Mouse (Mus musculus): ENCODE measurements around the gene Ccr6. TPM values are rescaled to one million over a fixed set of nuclear protein-coding genes. Genes with fewer than 3 reads are reported as not detected.
A peak's percentile ranks its signal among the peaks of the same experiment; 100 is the strongest.

The Ccr6 gene
- total RNA-seq (2021): not detected
- long read RNA-seq, experiment 1: 0 reads
- long read RNA-seq, experiment 2, partial matches to known transcripts: 0 of 3 reads
- long read RNA-seq, experiment 2, other reads (novel, unspliced or antisense): 3 of 3 reads

DNA sequence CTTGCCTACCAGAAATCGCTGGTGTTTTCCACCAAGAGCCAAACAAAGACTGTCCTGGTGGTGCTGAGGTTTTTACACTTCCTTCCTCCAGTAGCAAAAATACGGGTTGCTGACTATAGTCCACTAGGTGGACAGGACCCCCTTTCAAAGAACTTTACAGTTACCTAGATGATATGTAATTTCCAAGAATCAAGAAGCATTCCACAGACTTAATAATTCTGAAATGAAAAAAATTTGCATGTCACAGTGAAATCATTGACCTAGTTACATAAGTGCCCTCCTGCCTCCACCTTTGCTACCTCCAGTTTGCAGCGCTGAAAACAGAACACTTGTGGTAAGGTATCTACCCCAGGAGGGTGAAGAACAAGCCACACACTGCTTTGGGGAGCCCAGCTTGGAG, at the start of gene Ccr6:
Gene Ccr6, plus strand, starts transcription at position 301 of the 400 bp plus-strand sequence.
- DNase-seq: no peak

- no peak for DNase-seq
Observed at GRCm38 (mm10) chr17:8193678-8194077, 42.2 kb upstream of the Ccr6 start.

DNA sequence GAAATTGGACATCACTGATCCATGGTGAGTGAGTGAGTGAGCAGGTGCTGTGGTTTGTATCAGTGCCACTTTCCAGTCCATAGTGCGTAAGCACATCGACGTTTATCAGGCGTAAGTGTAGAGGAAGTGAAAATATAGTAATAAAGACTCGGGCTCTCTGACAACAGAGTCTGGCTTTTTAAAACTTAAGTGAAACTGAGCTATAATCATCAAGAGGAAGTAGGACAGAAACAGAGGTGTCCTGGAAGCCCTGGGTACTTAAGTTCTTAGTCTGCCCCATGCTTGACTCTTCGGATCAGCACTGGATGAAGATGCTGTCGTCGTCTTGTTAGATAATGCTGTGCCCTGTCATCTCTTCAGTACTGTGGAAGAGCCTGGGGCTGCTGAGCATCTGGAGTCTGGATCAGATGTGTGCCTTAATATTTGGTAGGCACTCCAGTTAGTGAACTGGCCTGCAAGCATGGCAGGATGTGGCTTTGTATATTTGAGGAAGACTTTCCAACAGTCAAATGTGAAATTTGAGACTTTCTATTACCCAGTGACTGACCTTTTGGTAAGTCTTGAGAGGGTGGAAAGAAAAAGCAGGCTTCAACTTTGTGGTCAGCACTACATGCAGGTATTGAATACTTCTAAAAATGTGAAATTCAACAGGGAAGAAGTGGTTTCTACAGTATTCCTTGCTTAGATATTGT, 40.0 kb upstream of the Ccr6 start:
- DNase-seq: no peak

- DNase-seq: no peak
Observed at GRCm38 (mm10) chr17:8197652-8198051, 38.2 kb upstream of the Ccr6 start.

DNA sequence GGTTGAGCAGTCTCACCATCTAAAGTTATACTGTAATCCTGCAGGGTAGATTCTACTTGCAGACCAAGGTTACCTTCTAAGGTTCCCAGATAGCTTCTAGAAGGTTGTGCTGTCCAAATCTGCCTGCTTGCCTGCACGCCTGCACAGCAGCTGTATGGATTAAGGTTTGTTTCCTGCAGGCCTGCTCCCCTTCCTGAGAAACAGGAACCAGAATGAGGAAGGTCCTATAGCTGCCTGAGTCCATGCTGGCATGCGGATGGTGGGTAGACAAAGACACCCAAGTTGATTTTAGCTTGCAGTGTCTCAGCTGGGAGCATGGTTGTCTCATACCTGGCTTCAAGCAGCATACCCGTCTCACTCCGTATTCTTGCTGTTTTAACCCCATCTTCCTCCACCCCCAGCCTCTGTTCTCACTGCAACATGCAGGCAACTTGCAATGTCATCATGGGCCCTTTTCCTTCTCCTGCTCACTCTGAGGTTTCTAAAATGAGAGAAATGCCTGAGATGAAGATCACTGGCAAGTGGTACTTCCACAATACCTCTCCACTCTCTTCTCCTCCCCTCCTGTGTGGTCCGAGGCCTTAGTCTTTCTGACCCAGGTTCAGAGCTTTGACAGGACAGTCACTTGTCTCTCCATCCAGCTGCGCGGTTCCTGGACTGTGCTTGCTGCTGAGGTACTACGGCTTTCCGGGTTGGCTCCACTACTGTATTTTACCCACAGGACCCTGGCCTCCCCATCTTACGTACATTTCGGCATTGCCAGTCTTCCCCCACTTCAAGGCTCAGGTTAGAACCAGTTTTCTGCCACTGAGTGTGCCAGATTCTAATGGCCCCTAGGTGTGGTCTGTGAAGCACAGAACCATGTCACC, 36.5 kb upstream of the Ccr6 start:
- DNase-seq: no peak

GRCm38 (mm10) chr17:8199936-8200330, 35.9 kb upstream of the Ccr6 start:
- DNase-seq: no peak

DNA sequence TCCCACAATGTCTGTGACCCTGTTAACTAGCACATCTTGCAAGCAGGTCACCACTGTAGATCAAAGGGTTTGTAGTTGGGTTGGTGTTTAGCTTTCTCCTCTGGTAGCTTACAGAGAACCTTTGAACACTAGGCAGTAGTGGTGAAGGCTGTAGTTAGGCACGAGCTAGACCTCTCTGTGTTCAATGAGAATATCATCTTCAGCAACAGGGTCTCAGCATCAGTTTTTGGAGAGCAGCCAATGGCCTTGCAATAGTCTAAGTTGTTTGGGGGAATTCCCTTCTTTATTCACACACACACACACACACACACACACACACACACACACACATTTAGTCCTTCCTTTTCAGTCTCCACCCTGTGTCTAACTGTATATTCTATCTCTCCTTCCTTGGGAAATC, 32.4 kb upstream of the Ccr6 start:
- no peak for DNase-seq

DNA sequence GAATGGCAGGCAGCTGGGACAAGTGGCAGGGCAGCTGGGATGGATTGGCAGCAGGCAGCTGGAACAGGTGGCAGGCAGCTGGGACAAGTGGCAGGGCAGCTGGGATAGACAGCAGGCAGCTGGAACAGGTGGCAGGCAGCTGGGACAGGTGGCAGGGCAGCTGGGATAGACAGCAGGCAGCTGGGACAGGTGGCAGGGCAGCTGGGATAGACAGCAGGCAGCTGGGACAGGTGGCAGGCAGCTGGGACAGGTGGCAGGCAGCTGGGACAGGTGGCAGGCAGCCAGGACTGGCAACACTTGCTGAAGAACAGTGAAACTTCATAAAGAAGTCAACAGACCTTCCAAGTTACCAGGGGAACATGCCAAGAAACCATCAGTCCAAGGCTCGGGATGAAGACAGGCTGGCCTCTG, 30.6 kb upstream of the Ccr6 start:
- peak; percentile 5 for DNase-seq

- no peak for DNase-seq
Observed at GRCm38 (mm10) chr17:8206691-8207090, 29.2 kb upstream of the Ccr6 start.

DNA sequence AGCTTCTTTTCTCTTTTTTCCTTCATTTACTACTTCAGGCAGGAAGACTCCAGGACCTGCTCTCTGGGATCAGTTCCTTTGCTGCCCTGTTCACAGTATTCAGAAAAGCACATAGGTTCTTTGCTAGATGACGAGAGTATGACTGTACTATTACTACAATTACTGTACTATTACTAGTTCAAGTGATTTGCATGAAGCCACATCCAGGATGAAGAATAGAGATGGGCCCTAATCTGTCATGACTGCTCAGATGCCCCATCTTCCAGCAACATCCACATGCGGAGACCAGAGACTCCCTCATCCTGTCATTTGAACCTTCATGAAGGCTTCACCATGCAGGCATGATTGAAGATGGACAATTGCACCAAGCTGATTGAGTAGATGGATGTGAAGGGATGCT, 26.1 kb upstream of the Ccr6 start:
- no peak for DNase-seq

DNA sequence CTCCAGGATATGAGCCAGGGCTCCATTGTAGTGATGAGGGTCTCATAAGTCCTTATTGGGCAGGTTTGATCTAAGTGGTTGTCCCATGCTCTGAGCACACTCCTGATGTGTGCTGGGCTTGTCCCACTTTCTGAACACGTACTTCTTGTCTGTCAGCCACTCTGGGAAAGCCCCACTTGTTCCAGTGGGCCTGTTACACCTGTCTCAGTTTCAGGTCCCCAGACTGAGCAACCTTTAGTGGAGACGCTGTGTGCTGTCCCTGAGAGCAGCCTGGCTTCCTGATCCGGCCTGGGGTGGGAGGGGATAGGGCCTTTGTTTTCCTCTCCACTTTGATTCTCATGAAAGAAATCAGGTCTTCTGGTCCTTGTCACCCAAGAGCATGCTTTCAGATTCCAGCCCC, 25.7 kb upstream of the Ccr6 start:
- DNase-seq: no peak

GRCm38 (mm10) chr17:8210675-8211074, 25.2 kb upstream of the Ccr6 start:
- no peak for DNase-seq

DNA sequence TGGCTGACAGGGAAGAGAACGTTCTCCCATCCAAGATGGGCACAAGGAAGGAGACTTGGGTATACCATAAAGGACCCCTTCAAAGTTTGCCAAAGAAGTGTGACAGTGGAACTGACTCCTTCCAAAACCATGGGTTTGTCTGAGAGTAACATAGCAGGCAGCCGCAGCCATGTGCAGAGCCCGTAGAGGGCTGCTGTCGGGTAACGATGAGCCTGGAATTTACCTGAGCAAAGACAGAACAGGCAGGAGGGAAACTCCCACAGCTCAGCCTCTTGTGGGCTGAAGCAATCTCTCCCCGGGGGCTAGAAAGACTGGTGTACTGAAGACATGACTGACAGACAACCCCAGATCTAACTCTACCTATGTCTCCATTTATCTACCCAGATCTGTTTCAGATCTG, 24.4 kb upstream of the Ccr6 start:
- no peak for DNase-seq

- DNase-seq: no peak
Observed at GRCm38 (mm10) chr17:8214369-8214768, 21.5 kb upstream of the Ccr6 start.

DNA sequence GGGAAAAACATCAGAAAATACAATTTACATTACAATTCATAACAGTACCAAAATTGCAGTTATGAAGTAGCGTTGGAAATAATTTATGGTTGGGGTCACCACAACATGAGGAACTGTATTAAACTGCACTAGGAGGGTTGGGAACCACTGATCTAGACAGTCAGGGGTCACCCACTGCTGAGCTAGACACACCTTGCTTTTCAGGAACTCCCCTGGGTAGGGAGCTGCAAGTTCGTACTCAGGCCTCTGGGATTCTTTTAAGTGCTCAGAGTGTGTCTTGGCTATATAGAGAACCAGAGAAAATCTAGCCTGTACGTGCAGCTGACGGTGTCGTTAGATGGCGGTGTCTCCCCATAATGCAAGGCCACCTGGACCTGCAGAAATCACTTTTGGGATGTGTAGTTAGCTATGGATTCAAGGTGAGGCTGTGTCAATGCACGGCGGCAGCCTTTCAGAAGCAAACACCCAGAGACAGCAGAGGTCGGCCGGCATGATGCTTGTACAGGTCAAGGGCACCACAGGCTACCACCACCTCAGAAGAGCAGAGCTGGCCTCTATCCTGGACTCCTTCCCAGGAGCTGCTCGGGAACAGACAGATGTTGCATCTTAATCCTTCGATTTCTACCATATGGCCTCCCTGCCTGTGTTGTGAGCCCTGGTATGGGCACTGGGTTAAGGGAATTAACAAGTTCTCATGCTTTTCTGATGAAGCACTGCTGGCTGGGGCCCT, 20.7 kb upstream of the Ccr6 start:
- no peak for DNase-seq

DNA sequence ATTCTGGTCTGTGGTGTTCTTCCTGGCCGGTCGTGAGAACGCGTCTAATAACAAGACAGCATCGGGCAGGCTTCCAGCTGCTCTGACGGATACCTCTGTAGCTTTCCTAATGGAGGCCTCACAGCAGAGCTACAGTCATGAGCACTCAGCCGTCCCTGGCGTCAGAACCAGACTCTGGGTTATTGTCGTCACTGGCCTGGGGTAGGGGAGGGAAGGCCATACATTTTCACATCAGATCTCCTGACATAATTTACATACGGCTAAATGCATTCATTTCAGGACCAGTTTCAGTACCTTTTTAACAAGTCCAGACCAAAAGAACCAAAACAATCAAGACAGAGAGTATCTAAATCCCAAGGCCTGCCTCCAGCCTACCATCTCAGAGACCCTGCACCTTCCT, 12.6 kb upstream of the Ccr6 start:
- DNase-seq: no peak

DNA sequence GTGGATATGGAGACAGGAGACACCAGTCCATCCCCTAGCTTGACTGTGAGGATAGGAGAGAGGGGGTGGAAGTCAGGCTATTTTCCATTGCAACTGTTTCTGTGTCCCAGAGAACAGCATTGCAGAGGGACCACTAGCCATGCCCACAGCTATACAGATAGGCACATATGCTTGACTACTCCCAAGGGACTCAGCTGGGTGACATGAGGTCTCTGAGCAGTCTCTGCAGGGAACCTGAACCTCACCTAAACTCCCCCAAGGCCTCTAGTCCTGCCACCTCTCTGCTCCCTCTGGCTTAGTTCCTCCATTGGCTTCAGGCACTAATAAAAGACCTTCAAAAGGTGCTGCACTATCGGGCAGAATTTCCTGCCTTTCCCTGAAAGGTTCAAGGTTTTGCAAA, 11.8 kb upstream of the Ccr6 start:
- no peak for DNase-seq

DNA sequence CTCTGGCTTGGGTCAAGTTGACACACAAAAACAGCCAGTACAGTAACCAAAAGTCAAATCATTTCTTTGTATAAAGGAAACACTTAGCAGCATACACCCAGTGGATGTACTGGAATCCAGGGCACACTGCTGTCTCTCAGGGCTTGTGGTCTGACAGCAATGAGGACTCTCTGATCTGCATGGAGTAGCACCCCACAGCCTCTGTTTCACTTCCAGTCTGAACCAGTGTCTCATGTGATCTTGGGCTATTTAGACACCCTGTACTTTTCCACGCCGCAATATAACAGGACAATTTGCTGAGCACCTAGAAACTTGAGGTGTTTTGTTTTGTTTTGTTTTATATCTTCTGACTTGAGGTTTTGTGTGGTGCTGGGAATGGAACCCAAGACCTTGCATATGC, 10.7 kb upstream of the Ccr6 start:
- no peak for DNase-seq

GRCm38 (mm10) chr17:8225746-8226145, 10.1 kb upstream of the Ccr6 start:
- DNase-seq: no peak

- no peak for DNase-seq
Observed at GRCm38 (mm10) chr17:8228622-8229021, 7.2 kb upstream of the Ccr6 start.

GRCm38 (mm10) chr17:8229607-8230006, 6.2 kb upstream of the Ccr6 start:
- DNase-seq: no peak

DNA sequence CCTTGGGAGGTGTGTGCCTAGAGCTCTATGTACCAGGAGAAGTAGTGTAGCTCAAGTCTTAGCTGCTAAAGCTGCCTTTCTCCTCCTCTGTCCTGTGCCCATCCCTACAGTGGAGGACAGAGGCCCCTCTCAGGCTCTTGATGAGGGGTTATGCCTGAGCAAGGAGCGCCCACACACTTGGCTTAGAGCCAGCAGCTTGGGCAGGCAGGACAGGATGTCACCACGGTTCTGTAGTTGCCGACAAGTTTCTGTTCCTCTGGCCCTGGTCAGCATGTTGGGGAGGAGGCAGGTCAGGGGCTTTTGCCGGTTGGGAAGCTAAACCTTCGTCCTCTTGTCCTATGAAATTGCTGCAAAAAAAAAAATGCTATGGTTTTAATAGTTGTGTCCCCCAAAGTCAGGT, 3.8 kb upstream of the Ccr6 start:
- no peak for DNase-seq
